Mouse (Mus musculus) neural tube, embryonic 11.5 days (tissue): Measurements from ENCODE around the gene Grm2. TPM values are rescaled to one million over a fixed set of nuclear protein-coding genes. Genes with fewer than 3 reads are reported as not detected.

Experiments used
- ATAC-seq: fragments of 200-750 bp; cut with Nextera tagmentation; 2 replicates; pipeline ENCODE4 v1.8.0; 2017; ENCODE audit warnings: moderate number of reproducible peaks, mild to moderate bottlenecking, moderate TSS enrichment, moderate library complexity; ENCODE audit not compliant: insufficient read depth, low FRiP score, low TSS enrichment
- DNase-seq: peaks from one replicate; pipeline ENCODE4 v3.0.0-alpha.2; 2015; ENCODE audit warnings: low spot score
- H3K27ac ChIP-seq: fragments of 300-500 bp; sonication (generic); 2 replicates; pipeline ENCODE4 v1.5.1; 2014; ENCODE audit warnings: low read depth, mild to moderate bottlenecking, low read length
- H3K27me3 ChIP-seq: fragments of 300-500 bp; sonication (generic); 2 replicates; pipeline ENCODE4 v1.6.1; 2014; ENCODE audit warnings: mild to moderate bottlenecking, low read length, mixed read lengths; ENCODE audit not compliant: control insufficient read depth, insufficient read depth
- H3K36me3 ChIP-seq: fragments of 300-500 bp; sonication (generic); 2 replicates; pipeline ENCODE4 v1.6.1; 2014; ENCODE audit warnings: mild to moderate bottlenecking, low read length, moderate library complexity, mixed read lengths; ENCODE audit not compliant: control insufficient read depth, insufficient read depth
- H3K4me1 ChIP-seq: fragments of 300-500 bp; sonication (generic); 2 replicates; pipeline ENCODE4 v1.6.1; 2014; ENCODE audit warnings: low read length, mixed read lengths; ENCODE audit not compliant: control insufficient read depth, insufficient read depth
- H3K4me2 ChIP-seq: fragments of 300-500 bp; sonication (generic); 2 replicates; pipeline ENCODE4 v1.6.1; 2014; ENCODE audit warnings: low read depth, mild to moderate bottlenecking, moderate library complexity
- H3K4me3 ChIP-seq: fragments of 300-500 bp; sonication (generic); 2 replicates; pipeline ENCODE4 v1.5.1; 2014; ENCODE audit warnings: low read depth, low read length
- H3K9ac ChIP-seq: fragments of 300-500 bp; sonication (generic); 2 replicates; pipeline ENCODE4 v1.6.1; 2014; ENCODE audit warnings: mild to moderate bottlenecking, low read length
- H3K9me3 ChIP-seq: fragments of 300-500 bp; sonication (generic); 2 replicates; pipeline ENCODE4 v1.6.1; 2016; ENCODE audit warnings: low read length; ENCODE audit not compliant: control insufficient read depth
- WGBS: fragments of 180-500 bp; shearing (Covaris S2); extraction: QIAGEN DNeasy Blood & Tissue Kit; methylation state at CpG from one replicate; pipeline ENCODE4 v1.1.7; 2014; 5-methylcytosine and 5-hydroxymethylcytosine counted together
- polyA plus RNA-seq: library from polyadenylated mRNA; unstranded; fragments of >200 nt; fragmentation: Nextera tagmentation; extraction: Ambion mirVana; gene quantifications from 2 replicates; pipeline ENCODE4 v1.2.1, GENCODE M21; 2014

The Grm2 gene
- polyA plus RNA-seq, 1 experiment from 2014 or later = 26.1 TPM

GRCm38 (mm10) chr9:106678242-106678641 is 22.4 kb upstream of the Grm2 start:
- H3K4me2 ChIP-seq = no peak overlapping the region
- no peak for ATAC-seq
- H3K9ac ChIP-seq = no peak overlapping the region
- no peaks in the 10 kb centered on the region for H3K36me3 ChIP-seq
- H3K27me3 ChIP-seq = no peaks in the 10 kb centered on the region
- no peak for DNase-seq
- no peak overlapping the region for H3K4me3 ChIP-seq
- H3K4me1 ChIP-seq = no peaks in the 10 kb centered on the region
- no peak overlapping the region for H3K27ac ChIP-seq
- 80% methylated on average over 4 of the region's 4 CpGs for WGBS
- H3K9me3 ChIP-seq = no peaks in the 10 kb centered on the region

DNA sequence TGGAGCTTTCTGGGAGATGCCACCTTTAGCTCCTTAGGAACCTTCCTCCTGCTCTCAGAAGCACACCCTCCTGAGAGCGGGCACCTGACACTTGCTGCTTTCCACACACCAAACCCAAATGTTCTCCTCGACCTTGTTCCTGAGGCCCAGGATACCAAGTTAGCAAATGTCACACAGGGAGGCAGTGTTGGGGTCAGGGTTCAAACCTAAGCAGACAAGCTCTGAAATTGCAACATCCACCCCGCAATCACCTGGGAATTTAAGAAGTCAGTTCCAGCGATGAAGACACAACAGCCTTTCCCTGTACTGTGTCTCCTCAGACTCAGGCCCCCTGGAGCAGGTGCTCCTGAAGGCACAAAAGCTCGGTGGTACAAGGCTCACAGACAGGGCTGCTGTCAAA is 21.8 kb upstream of the Grm2 start:
- no peaks in the 10 kb centered on the region for H3K36me3 ChIP-seq
- H3K27ac ChIP-seq = no peak overlapping the region
- no peak overlapping the region for H3K4me3 ChIP-seq
- ATAC-seq (no peak), DNase-seq (no peak)
- no peaks in the 10 kb centered on the region for H3K27me3 ChIP-seq
- no peaks in the 10 kb centered on the region for H3K9me3 ChIP-seq
- H3K4me1 ChIP-seq = no peaks in the 10 kb centered on the region
- H3K9ac ChIP-seq = no peak overlapping the region
- no peak overlapping the region for H3K4me2 ChIP-seq
- WGBS = 86% methylated on average over 5 of the region's 5 CpGs

- WGBS = 78% methylated on average over 4 of the region's 4 CpGs
- H3K36me3 ChIP-seq = no peaks in the 10 kb centered on the region
- no peak for DNase-seq
These were observed 20.7 kb upstream of the Grm2 start for GRCm38 (mm10) chr9:106676571-106676970.

GRCm38 (mm10) chr9:106675965-106676364 is 20.1 kb upstream of the Grm2 start:
- Histone ChIP-seq H3K9me3 (no peaks in the 10 kb centered on the region), H3K4me3 (no peak overlapping the region), H3K9ac (no peak overlapping the region), H3K27me3 (no peaks in the 10 kb centered on the region), H3K4me2 (no peak overlapping the region), H3K27ac (no peak overlapping the region), H3K36me3 (no peaks in the 10 kb centered on the region), H3K4me1 (no peaks in the 10 kb centered on the region)
- no peak for DNase-seq
- WGBS = 75% methylated on average over 8 of the region's 9 CpGs
- no peak for ATAC-seq

More at GRCm38 (mm10) chr9:106676571-106676970, 20.7 kb upstream of the Grm2 start:
- H3K9me3 ChIP-seq = no peaks in the 10 kb centered on the region
- no peaks in the 10 kb centered on the region for H3K4me1 ChIP-seq
- no peak for ATAC-seq
- no peak overlapping the region for H3K4me2 ChIP-seq
- no peak overlapping the region for H3K4me3 ChIP-seq
- no peak overlapping the region for H3K9ac ChIP-seq
- H3K27ac ChIP-seq = no peak overlapping the region
- no peaks in the 10 kb centered on the region for H3K27me3 ChIP-seq

GRCm38 (mm10) chr9:106675480-106675879 is 19.6 kb upstream of the Grm2 start:
- H3K27ac ChIP-seq = no peak overlapping the region
- no peaks in the 10 kb centered on the region for H3K4me1 ChIP-seq
- no peaks in the 10 kb centered on the region for H3K36me3 ChIP-seq
- H3K27me3 ChIP-seq = no peaks in the 10 kb centered on the region
- DNase-seq = peak; percentile 84
- H3K9ac ChIP-seq = no peak overlapping the region
- ATAC-seq = peak; percentile 53; the same call in 1 of the 2 replicates
- 0% methylated on average over 1 of the region's 1 CpGs for WGBS
- H3K9me3 ChIP-seq = no peaks in the 10 kb centered on the region
- no peak overlapping the region for H3K4me3 ChIP-seq
- no peak overlapping the region for H3K4me2 ChIP-seq

DNA sequence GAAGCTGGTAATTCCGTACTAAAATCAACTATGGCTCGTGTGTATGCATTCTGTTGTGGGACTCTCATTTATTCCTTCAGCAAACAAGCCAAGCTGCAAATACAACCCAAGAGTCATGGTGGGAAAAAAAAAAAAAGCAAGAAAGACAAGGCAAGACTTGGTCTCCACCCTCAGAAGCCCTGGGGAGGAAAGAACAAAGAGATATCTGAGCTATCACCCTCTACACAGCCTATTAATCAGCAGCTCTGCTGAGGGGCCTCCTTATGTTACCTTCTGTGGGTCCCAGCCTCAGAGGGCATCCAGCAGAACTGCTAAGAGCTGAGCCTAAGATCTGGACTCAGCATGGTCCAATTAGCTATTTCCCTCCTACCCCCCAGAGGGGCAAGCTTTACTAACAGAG is 18.0 kb upstream of the Grm2 start:
- Histone ChIP-seq H3K4me3 (no peak overlapping the region), H3K9me3 (no peaks in the 10 kb centered on the region), H3K27ac (no peak overlapping the region), H3K36me3 (no peaks in the 10 kb centered on the region), H3K27me3 (no peaks in the 10 kb centered on the region), H3K9ac (no peak overlapping the region), H3K4me2 (no peak overlapping the region), H3K4me1 (no peaks in the 10 kb centered on the region)
- ATAC-seq (no peak), DNase-seq (no peak)
- WGBS = 92% methylated on average over 2 of the region's 2 CpGs

DNA sequence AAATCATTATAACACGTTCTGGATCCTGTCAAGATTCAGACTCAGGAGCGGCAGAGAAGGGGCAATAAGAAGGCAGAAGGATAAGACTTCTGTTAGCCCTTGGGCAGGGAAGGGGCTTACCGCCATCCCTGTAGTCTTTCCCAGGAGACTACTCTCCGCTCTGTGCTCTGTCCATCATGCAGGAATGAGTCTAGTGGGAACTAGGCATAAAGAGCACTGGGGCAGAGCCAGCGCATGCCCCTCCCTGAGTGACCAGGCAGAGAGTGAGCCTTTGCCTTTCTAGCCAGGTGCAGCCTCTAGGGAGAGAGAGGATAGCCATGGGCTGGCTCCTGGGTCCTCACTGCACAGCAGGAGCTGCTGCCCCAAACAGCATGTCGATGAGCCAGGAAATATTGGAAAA is 9.0 kb upstream of the Grm2 start:
- Histone ChIP-seq H3K4me3 (no peak overlapping the region), H3K9me3 (no peaks in the 10 kb centered on the region), H3K27ac (peak overlapping the region; percentile 23; the same call in 1 of the 2 replicates), H3K9ac (no peak overlapping the region), H3K4me2 (no peak overlapping the region), H3K4me1 (0 out of 2 replicates have a peak, but pooled peaks cover 4% of the 10 kb centered on the region), H3K27me3 (no peaks in the 10 kb centered on the region), H3K36me3 (peaks cover 2% of the 10 kb centered on the region)
- DNase-seq = no peak
- no peak for ATAC-seq
- WGBS = 82% methylated on average over 6 of the region's 6 CpGs

- Histone ChIP-seq H3K27me3 (no peaks in the 10 kb centered on the region), H3K27ac (no peak overlapping the region; the same call in 1 of the 2 replicates), H3K4me3 (no peak overlapping the region), H3K4me2 (no peak overlapping the region), H3K4me1 (peaks cover 4% of the 10 kb centered on the region; the same call in 1 of the 2 replicates), H3K9me3 (no peaks in the 10 kb centered on the region), H3K36me3 (peaks cover 2% of the 10 kb centered on the region), H3K9ac (no peak overlapping the region)
- DNase-seq (no peak), ATAC-seq (no peak)
- WGBS = 76% methylated on average over 4 of the region's 4 CpGs
These were observed 8.6 kb upstream of the Grm2 start for GRCm38 (mm10) chr9:106664433-106664832.

DNA sequence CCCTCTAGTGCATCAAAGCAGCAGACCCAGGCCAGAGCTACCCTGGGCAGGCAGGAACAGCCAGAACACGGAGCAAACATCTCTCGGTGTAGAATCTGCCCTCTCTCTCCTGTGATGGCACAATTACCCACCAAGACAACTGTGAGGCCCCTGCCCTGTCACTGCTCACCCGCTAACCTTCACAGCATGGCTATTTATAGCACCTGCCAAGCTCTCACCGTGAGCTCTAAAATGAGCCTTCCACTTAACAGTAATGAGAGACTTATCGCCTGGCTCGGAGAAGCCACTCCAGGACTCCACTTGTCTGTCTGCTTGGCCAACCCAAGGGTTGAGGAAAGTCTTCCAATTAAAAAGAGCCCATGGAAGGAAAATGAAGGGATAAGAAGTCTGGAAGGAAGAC is 7.3 kb upstream of the Grm2 start:
- WGBS = 70% methylated on average over 6 of the region's 6 CpGs
- H3K27me3 ChIP-seq = no peaks in the 10 kb centered on the region
- no peak overlapping the region for H3K27ac ChIP-seq
- no peaks in the 10 kb centered on the region for H3K9me3 ChIP-seq
- H3K9ac ChIP-seq = no peak overlapping the region
- H3K4me3 ChIP-seq = no peak overlapping the region
- H3K36me3 ChIP-seq = peaks cover 2% of the 10 kb centered on the region
- H3K4me1 ChIP-seq = peaks cover 4% of the 10 kb centered on the region; the same call in 1 of the 2 replicates
- no peak overlapping the region for H3K4me2 ChIP-seq
- ATAC-seq (no peak), DNase-seq (no peak)
